Mouse (Mus musculus): Measurements from ENCODE around the gene Ube2b. TPM values are rescaled to one million over a fixed set of nuclear protein-coding genes. Genes with fewer than 3 reads are reported as not detected.

Ube2b gene
- polyA plus RNA-seq, 2 experiments: 54.8 to 61.0 TPM

DNA sequence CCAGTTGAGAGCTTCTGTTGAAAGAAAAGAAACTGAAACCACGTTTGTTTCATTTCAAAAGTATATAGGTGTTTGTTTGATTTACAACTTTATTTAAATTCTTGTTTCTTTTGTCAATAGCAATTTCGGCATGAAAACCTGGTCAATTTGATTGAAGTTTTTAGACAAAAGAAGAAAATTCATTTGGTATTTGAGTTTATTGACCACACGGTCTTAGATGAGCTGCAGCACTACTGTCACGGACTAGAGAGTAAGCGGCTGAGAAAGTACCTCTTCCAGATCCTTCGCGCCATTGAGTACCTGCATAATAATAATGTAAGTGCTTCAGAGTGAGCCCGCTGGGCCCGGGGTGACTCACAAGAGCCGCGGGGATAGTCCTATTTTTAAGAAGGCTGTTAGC is 10.4 kb upstream of the Ube2b start:
- H3K27me3 ChIP-seq (ENCODE audit: control insufficient read depth, insufficient read depth, low read length): no peaks in the 10 kb centered on the region

DNA sequence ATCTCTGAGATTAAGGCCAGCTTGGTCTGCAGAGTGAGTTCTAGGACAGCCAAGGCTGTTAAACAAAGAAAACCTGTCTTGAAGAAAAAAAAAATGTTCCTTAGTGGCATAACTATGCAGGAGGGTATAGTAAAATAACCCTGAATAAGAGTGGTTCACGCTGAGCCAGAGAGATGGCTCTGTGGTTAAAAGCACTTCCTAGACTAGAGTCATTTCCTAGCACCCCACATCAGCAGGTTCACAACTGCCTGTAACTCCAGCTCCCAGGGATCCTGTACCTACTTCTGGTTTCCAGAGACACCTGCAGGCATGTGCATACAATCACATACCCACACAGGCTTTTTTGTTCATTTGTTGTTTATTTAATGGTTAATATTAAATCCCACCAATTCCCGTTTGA is 5.0 kb upstream of the Ube2b start:
- ATAC-seq (ENCODE audit: insufficient read depth): no peak
- Histone ChIP-seq H3K27me3 (ENCODE audit: control insufficient read depth, insufficient read depth, low read length) (no peaks in the 10 kb centered on the region), H3K9ac (replicated peaks) (no peak overlapping the region), H3K27ac (no peak overlapping the region), H3K4me2 (ENCODE audit: low read depth) (no peak overlapping the region; the same call in none of the 2 replicates), H3K36me3 (replicated peaks; ENCODE audit: control insufficient read depth, insufficient read depth, low read depth) (no peaks in the 10 kb centered on the region), H3K4me1 (replicated peaks; ENCODE audit: control insufficient read depth in 2 of 2, insufficient read depth in 2 of 2, low read length in 1 of 2) (peaks cover 4 to 21% of the 10 kb centered on the region in 2 experiments), H3K4me3 (ENCODE audit: insufficient read depth in 1 of 2, low read depth in 2 of 2, low read length in 2 of 2) (no peak overlapping the region), H3K9me3 (ENCODE audit: control insufficient read depth, low read length) (no peaks in the 10 kb centered on the region)
- TF ChIP-seq EP300 (IDR thresholded peaks at IDR 0.05; ENCODE audit: low read depth): no peak
- DNase-seq (ENCODE audit: low read depth in 3 of 3, low spot score in 3 of 3): no peak
- 42% methylated on average over 2 of the region's 2 CpGs for WGBS (ENCODE audit: insufficient replicate concordance)

More for the DNA sequence above, 10.4 kb upstream of the Ube2b start:
- Histone ChIP-seq H3K4me1 (replicated peaks; ENCODE audit: control insufficient read depth in 2 of 2, insufficient read depth in 2 of 2, low read length in 1 of 2) (no peaks in the 10 kb centered on the region), H3K4me3 (ENCODE audit: insufficient read depth in 1 of 2, low read depth in 2 of 2, low read length in 2 of 2) (no peak overlapping the region), H3K9me3 (ENCODE audit: control insufficient read depth, low read length) (no peaks in the 10 kb centered on the region), H3K4me2 (ENCODE audit: low read depth) (no peak overlapping the region), H3K36me3 (replicated peaks; ENCODE audit: control insufficient read depth, insufficient read depth, low read depth) (no peaks in the 10 kb centered on the region), H3K27ac (no peak overlapping the region), H3K9ac (replicated peaks) (no peak overlapping the region)
- no peak for TF ChIP-seq CTCF (IDR thresholded peaks at IDR 0.05; ENCODE audit: low read depth)
- DNase-seq (ENCODE audit: low read depth in 3 of 3, low spot score in 3 of 3) (no peak), ATAC-seq (ENCODE audit: insufficient read depth) (no peak)
- 75% methylated on average over 11 of the region's 11 CpGs for WGBS (ENCODE audit: insufficient replicate concordance)

DNA sequence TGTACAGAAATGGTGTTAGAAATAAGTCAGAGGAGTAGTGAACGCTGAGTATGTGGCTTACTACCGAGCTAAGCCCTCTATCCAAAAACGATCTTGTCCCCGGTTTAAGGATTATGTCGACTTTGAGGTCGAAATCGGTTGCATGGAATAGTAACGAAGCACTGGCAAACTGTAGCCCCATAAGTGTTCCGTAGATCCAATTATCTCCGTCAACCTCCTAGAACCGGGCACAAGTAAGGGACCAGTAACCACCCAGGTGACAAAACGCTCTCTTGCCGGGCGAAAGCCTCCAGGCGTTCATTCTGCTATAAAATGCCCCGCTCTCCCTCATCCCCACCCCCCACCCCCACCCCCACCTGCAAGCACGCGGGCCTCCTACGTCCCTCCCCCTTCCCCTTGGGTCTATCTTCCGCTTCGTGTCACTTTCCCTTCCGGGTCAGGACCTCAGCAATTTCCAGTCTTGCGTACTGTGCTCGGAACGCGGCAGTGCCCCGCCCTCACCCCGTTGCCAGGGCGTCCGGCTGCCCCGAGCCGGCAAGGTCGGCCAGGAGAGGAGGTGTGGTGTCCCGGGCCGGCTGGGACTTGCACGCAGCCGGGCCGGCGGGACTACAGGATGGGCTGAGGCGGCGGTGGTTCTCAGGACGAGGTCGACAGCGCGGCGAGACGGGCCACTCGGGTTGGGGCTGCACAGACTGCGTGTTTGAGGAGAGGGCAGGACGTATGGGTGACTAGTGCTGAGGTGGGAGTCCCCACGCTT is 3.4 kb upstream of the Ube2b start, which contains the start of gene Cdkl3:
Cdkl3 (plus strand) TSS at position 450 of the 757 bp plus-strand sequence.
- no peaks in the 10 kb centered on the region for H3K27me3 ChIP-seq (ENCODE audit: control insufficient read depth, insufficient read depth, low read length)
- TF ChIP-seq EP300 (IDR thresholded peaks at IDR 0.05; ENCODE audit: low read depth) (0 out of 2 replicates have a peak, but pooled peaks have one; percentile 6), CTCF (IDR thresholded peaks at IDR 0.05; ENCODE audit: low read depth) (no peak)
- peak; percentile 82 for ATAC-seq (ENCODE audit: insufficient read depth)
- H3K9ac ChIP-seq (replicated peaks): peak within 1 kb of the TSS; percentile 80
- WGBS (ENCODE audit: insufficient replicate concordance): under 1% methylated on average over 51 of the region's 51 CpGs
- H3K4me1 ChIP-seq (replicated peaks; ENCODE audit: control insufficient read depth in 2 of 2, insufficient read depth in 2 of 2, low read length in 1 of 2): peaks cover 9 to 21% of the 10 kb centered on the region in 2 experiments
- H3K9me3 ChIP-seq (ENCODE audit: control insufficient read depth, low read length): no peaks in the 10 kb centered on the region
- H3K27ac ChIP-seq: peak within 1 kb of the TSS; percentile 83
- H3K36me3 ChIP-seq (replicated peaks; ENCODE audit: control insufficient read depth, insufficient read depth, low read depth): no peaks in the 10 kb centered on the region
- H3K4me2 ChIP-seq (ENCODE audit: low read depth): peak within 1 kb of the TSS; percentile 94
- DNase-seq (ENCODE audit: low read depth in 3 of 3, low spot score in 3 of 3): peak; percentile 91 to 94 (median 93)
- H3K4me3 ChIP-seq (ENCODE audit: insufficient read depth in 1 of 2, low read depth in 2 of 2, low read length in 2 of 2): peak within 1 kb of the TSS; percentile 86 to 92

DNA sequence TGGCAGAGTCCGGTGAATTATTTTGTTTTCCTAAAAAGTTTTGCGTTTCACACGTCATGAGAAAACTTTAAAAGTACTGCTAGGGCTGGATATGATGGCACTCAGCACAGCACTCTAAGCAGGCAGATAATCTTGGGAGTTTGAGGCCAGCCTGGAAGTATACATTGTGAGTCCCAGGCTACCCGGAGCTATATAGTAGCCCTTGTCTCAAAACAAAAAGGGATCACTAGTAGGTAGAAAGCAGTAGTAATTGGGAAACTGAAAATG is 2.9 kb upstream of the Ube2b start:
- ATAC-seq (ENCODE audit: insufficient read depth): no peak
- TF ChIP-seq EP300 (IDR thresholded peaks at IDR 0.05; ENCODE audit: low read depth) (no peak), CTCF (IDR thresholded peaks at IDR 0.05; ENCODE audit: low read depth) (no peak)
- WGBS (ENCODE audit: insufficient replicate concordance): 17% methylated on average over 4 of the region's 4 CpGs

DNA sequence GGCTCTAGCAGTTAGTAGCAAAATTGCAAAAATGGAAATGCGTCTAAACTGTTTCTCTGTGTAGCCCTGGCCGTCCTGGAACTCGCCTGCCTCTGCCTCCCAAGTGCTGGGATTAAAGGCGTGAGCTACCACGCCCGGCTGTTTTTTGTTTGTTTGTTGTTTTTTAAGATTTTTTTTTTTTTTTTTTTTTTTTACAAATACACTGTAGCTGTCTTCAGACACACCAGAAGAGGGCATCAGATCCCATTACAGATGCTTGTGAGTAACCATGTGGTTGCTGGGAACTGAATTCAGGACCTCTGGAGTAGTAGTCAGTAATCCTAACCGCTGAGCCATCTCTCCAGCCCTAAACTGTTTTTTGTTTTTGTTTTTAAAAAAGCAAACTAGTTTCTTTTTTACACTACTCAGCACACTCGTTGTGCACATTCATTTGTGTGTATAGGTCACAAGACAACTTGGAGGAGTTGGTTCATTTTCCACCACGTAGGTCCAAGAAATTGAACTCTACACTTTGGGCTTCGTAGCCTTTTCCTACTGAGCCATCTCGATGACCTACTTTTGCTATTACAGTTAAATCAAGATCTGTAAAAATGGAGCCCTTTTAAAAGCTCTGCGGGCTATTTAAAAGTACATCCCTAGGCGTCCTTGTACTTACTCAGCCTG is 2.4 kb upstream of the Ube2b start:
- Histone ChIP-seq H3K4me2 (ENCODE audit: low read depth) (peak overlapping the region; percentile 94), H3K4me3 (ENCODE audit: insufficient read depth in 1 of 2, low read depth in 2 of 2, low read length in 2 of 2) (peak overlapping the region; percentile 86 to 92; a peak in 3 of 4 replicates), H3K9me3 (ENCODE audit: control insufficient read depth, low read length) (no peaks in the 10 kb centered on the region), H3K4me1 (replicated peaks; ENCODE audit: control insufficient read depth in 2 of 2, insufficient read depth in 2 of 2, low read length in 1 of 2) (peaks cover 12 to 21% of the 10 kb centered on the region in 2 experiments), H3K9ac (replicated peaks) (peak overlapping the region; percentile 80; the same call in 1 of the 2 replicates), H3K27ac (peak overlapping the region; percentile 83), H3K36me3 (replicated peaks; ENCODE audit: control insufficient read depth, insufficient read depth, low read depth) (no peaks in the 10 kb centered on the region), H3K27me3 (ENCODE audit: control insufficient read depth, insufficient read depth, low read length) (no peaks in the 10 kb centered on the region)
- ATAC-seq (ENCODE audit: insufficient read depth) (no peak), DNase-seq (ENCODE audit: low read depth in 3 of 3, low spot score in 3 of 3) (no peak)
- 64% methylated on average over 13 of the region's 13 CpGs for WGBS (ENCODE audit: insufficient replicate concordance)
- TF ChIP-seq CTCF (IDR thresholded peaks at IDR 0.05; ENCODE audit: low read depth) (no peak), EP300 (IDR thresholded peaks at IDR 0.05; ENCODE audit: low read depth) (no peak)

More for the DNA sequence above, 2.9 kb upstream of the Ube2b start:
- Histone ChIP-seq H3K27me3 (ENCODE audit: control insufficient read depth, insufficient read depth, low read length) (no peaks in the 10 kb centered on the region), H3K9me3 (ENCODE audit: control insufficient read depth, low read length) (no peaks in the 10 kb centered on the region), H3K9ac (replicated peaks) (peak overlapping the region; percentile 80), H3K4me2 (ENCODE audit: low read depth) (peak overlapping the region; percentile 94), H3K4me1 (replicated peaks; ENCODE audit: control insufficient read depth in 2 of 2, insufficient read depth in 2 of 2, low read length in 1 of 2) (peaks cover 10 to 21% of the 10 kb centered on the region in 2 experiments), H3K36me3 (replicated peaks; ENCODE audit: control insufficient read depth, insufficient read depth, low read depth) (no peaks in the 10 kb centered on the region), H3K4me3 (ENCODE audit: insufficient read depth in 1 of 2, low read depth in 2 of 2, low read length in 2 of 2) (peak overlapping the region; percentile 86 to 92), H3K27ac (peak overlapping the region; percentile 83)
- peak in 2 of 3 experiments; percentile 6 to 32 for DNase-seq (ENCODE audit: low read depth in 3 of 3, low spot score in 3 of 3)

Data from liver, embryonic 14.5 days (tissue).